Mouse (Mus musculus) liver, embryonic 15.5 days (tissue): ENCODE data around the gene 4933417A18Rik. TPM values are rescaled to one million over a fixed set of nuclear protein-coding genes. Genes with fewer than 3 reads are reported as not detected.
"Not testable (repeated sequence)": the region's sequence is repeated elsewhere in the genome, so short reads cannot be mapped to it uniquely, and the experiment has no call there.

ENCODE experiments used
- ATAC-seq: fragments of 200-750 bp; cut with Nextera tagmentation; 2 replicates; pipeline ENCODE4 v1.8.0; 2017; ENCODE audit warnings: moderate number of reproducible peaks, mild to moderate bottlenecking, moderate library complexity; ENCODE audit not compliant: insufficient read depth
- H3K27ac ChIP-seq: fragments of 300-500 bp; sonication (generic); replicated peaks from 2 replicates; pipeline ENCODE4 v1.5.1; 2015; ENCODE audit warnings: mild to moderate bottlenecking, inconsistent platforms
- H3K27me3 ChIP-seq: fragments of 300-500 bp; sonication (generic); 2 replicates; pipeline ENCODE4 v1.6.1; 2015; ENCODE audit warnings: mild to moderate bottlenecking, inconsistent platforms
- H3K36me3 ChIP-seq: fragments of 300-500 bp; sonication (generic); replicated peaks from 2 replicates; pipeline ENCODE4 v1.6.1; 2015; ENCODE audit warnings: moderate library complexity, mild to moderate bottlenecking, inconsistent platforms
- H3K4me1 ChIP-seq: fragments of 300-500 bp; sonication (generic); replicated peaks from 2 replicates; pipeline ENCODE4 v1.6.1; 2015; ENCODE audit warnings: inconsistent platforms
- H3K4me2 ChIP-seq: fragments of 300-500 bp; sonication (generic); 2 replicates; pipeline ENCODE4 v1.6.1; 2015; ENCODE audit warnings: moderate library complexity, mild to moderate bottlenecking, inconsistent platforms
- H3K4me3 ChIP-seq: fragments of 300-500 bp; sonication (generic); replicated peaks from 2 replicates; pipeline ENCODE4 v1.5.1; 2015; ENCODE audit warnings: mild to moderate bottlenecking, inconsistent platforms
- H3K9ac ChIP-seq: fragments of 300-500 bp; sonication (generic); 2 replicates; pipeline ENCODE4 v1.6.1; 2015; ENCODE audit warnings: moderate library complexity, mild to moderate bottlenecking, inconsistent platforms
- H3K9me3 ChIP-seq: fragments of 300-500 bp; sonication (generic); replicated peaks from 2 replicates; pipeline ENCODE4 v1.6.1; 2016; ENCODE audit warnings: inconsistent platforms
- WGBS: fragments of 180-500 bp; shearing (Covaris S2); methylation state at CpG from one replicate; pipeline ENCODE4 v1.1.7; 2015; ENCODE audit warnings: mixed read lengths; ENCODE audit not compliant: insufficient replicate concordance; 5-methylcytosine and 5-hydroxymethylcytosine counted together
- polyA plus RNA-seq: library from polyadenylated mRNA; unstranded; fragments of >200 nt; fragmentation: Nextera tagmentation; extraction: Ambion mirVana; gene quantifications from 2 replicates; pipeline ENCODE4 v1.2.1, GENCODE M21; 2015

The 4933417A18Rik gene
- polyA plus RNA-seq, result not detected in 2 replicates

- WGBS, result 52% methylated on average over 4 of the region's 4 CpGs
These were observed at the start of gene 4933417A18Rik, which contains the start of gene Fam217a for GRCm38 (mm10) chr13:34924210-34924609. TSS of gene 4933417A18Rik (plus strand) at chr13:34924409. TSS of gene Fam217a (minus strand) at chr13:34924310.

GRCm38 (mm10) chr13:34874736-34875135 lies 49.5 kb upstream of the 4933417A18Rik start:
- Histone ChIP-seq H3K4me3 (peak overlapping the region; percentile 82), H3K4me2 (peak overlapping the region; percentile 86), H3K9ac (peak overlapping the region; percentile 90), H3K4me1 (peaks cover 45% of the 10 kb centered on the region), H3K27ac (peak overlapping the region; percentile 97)
- WGBS, result 12% methylated on average over 13 of the region's 13 CpGs
- not testable (repeated sequence) for ATAC-seq, H3K9me3 ChIP-seq, H3K27me3 ChIP-seq, H3K36me3 ChIP-seq

More at GRCm38 (mm10) chr13:34924210-34924609, at the start of gene 4933417A18Rik, which contains the start of gene Fam217a:
- Histone ChIP-seq H3K27me3 (no peaks in the 10 kb centered on the region), H3K9ac (no peak within 1 kb of the TSS), H3K36me3 (no peaks in the 10 kb centered on the region), H3K9me3 (no peaks in the 10 kb centered on the region), H3K4me2 (no peak within 1 kb of the TSS), H3K27ac (no peak within 1 kb of the TSS), H3K4me1 (no peaks in the 10 kb centered on the region), H3K4me3 (no peak within 1 kb of the TSS)
- ATAC-seq, result no peak

- H3K4me1 ChIP-seq, result peaks cover 45% of the 10 kb centered on the region
- no peaks in the 10 kb centered on the region for H3K9me3 ChIP-seq
- under 1% methylated on average over 40 of the region's 40 CpGs for WGBS
These were observed 49.0 kb upstream of the 4933417A18Rik start, which contains the start of gene Prpf4b for GRCm38 (mm10) chr13:34875166-34875710. TSS of gene Prpf4b (plus strand) at chr13:34875302.

GRCm38 (mm10) chr13:34875741-34876445 lies 48.3 kb upstream of the 4933417A18Rik start:
- under 1% methylated on average over 50 of the region's 50 CpGs for WGBS
- Histone ChIP-seq H3K27ac (peak overlapping the region; percentile 97), H3K9ac (peak overlapping the region; percentile 90), H3K4me3 (peak overlapping the region; percentile 82), H3K4me2 (peak overlapping the region; percentile 86), H3K4me1 (peaks cover 45% of the 10 kb centered on the region), H3K36me3 (peaks cover 13% of the 10 kb centered on the region), H3K9me3 (no peaks in the 10 kb centered on the region), H3K27me3 (no peaks in the 10 kb centered on the region)
- peak; percentile 49 for ATAC-seq

More at GRCm38 (mm10) chr13:34875166-34875710, 49.0 kb upstream of the 4933417A18Rik start, which contains the start of gene Prpf4b:
- Histone ChIP-seq H3K36me3 (peaks cover 9% of the 10 kb centered on the region), H3K4me3 (peak within 1 kb of the TSS; percentile 82), H3K9ac (peak within 1 kb of the TSS; percentile 90), H3K27ac (peak within 1 kb of the TSS; percentile 97), H3K27me3 (no peaks in the 10 kb centered on the region), H3K4me2 (peak within 1 kb of the TSS; percentile 86)
- ATAC-seq, result peak; percentile 70

GRCm38 (mm10) chr13:34876481-34876880 lies 47.7 kb upstream of the 4933417A18Rik start:
- Histone ChIP-seq H3K27me3 (no peaks in the 10 kb centered on the region), H3K4me2 (peak overlapping the region; percentile 86), H3K36me3 (peaks cover 19% of the 10 kb centered on the region), H3K4me3 (peak overlapping the region; percentile 82), H3K27ac (peak overlapping the region; percentile 97), H3K9me3 (no peaks in the 10 kb centered on the region), H3K9ac (peak overlapping the region; percentile 90), H3K4me1 (peaks cover 50% of the 10 kb centered on the region)
- no peak for ATAC-seq
- WGBS, result 0% methylated on average over 3 of the region's 3 CpGs

GRCm38 (mm10) chr13:34892871-34893270 lies 31.3 kb upstream of the 4933417A18Rik start:
- no peak for ATAC-seq
- H3K27me3 ChIP-seq, result no peaks in the 10 kb centered on the region
- WGBS, result 88% methylated on average over 1 of the region's 1 CpGs
- H3K36me3 ChIP-seq, result peaks cover 92% of the 10 kb centered on the region
- H3K4me2 ChIP-seq, result no peak overlapping the region
- H3K27ac ChIP-seq, result no peak overlapping the region
- no peaks in the 10 kb centered on the region for H3K9me3 ChIP-seq
- H3K4me3 ChIP-seq, result no peak overlapping the region
- H3K9ac ChIP-seq, result no peak overlapping the region
- no peaks in the 10 kb centered on the region for H3K4me1 ChIP-seq

GRCm38 (mm10) chr13:34914614-34915013 lies 9.6 kb upstream of the 4933417A18Rik start:
- Histone ChIP-seq H3K4me2 (no peak overlapping the region), H3K9ac (no peak overlapping the region), H3K9me3 (no peaks in the 10 kb centered on the region), H3K4me3 (no peak overlapping the region), H3K27me3 (peaks cover 11% of the 10 kb centered on the region; the same call in 1 of the 2 replicates), H3K36me3 (no peaks in the 10 kb centered on the region), H3K27ac (no peak overlapping the region), H3K4me1 (no peaks in the 10 kb centered on the region)
- no peak for ATAC-seq
- 30% methylated on average over 9 of the region's 9 CpGs for WGBS

- WGBS, result 38% methylated on average over 37 of the region's 37 CpGs
- H3K4me2 ChIP-seq, result peak overlapping the region; percentile 51
- no peak overlapping the region for H3K27ac ChIP-seq
- H3K27me3 ChIP-seq, result peaks cover 11% of the 10 kb centered on the region; the same call in 1 of the 2 replicates
- H3K4me1 ChIP-seq, result no peaks in the 10 kb centered on the region
- H3K9me3 ChIP-seq, result no peaks in the 10 kb centered on the region
- peak overlapping the region; percentile 11 for H3K4me3 ChIP-seq
- no peaks in the 10 kb centered on the region for H3K36me3 ChIP-seq
- no peak overlapping the region for H3K9ac ChIP-seq
- ATAC-seq, result no peak
These were observed 7.6 kb upstream of the 4933417A18Rik start for GRCm38 (mm10) chr13:34916520-34917167.

- Histone ChIP-seq H3K4me1 (no peaks in the 10 kb centered on the region), H3K9ac (no peak overlapping the region), H3K4me2 (no peak overlapping the region), H3K36me3 (no peaks in the 10 kb centered on the region), H3K27me3 (no peaks in the 10 kb centered on the region), H3K27ac (no peak overlapping the region), H3K9me3 (no peaks in the 10 kb centered on the region), H3K4me3 (no peak overlapping the region)
- ATAC-seq, result no peak
- 59% methylated on average over 10 of the region's 10 CpGs for WGBS
These were observed 10.9 kb downstream of the 4933417A18Rik start for GRCm38 (mm10) chr13:34934931-34935644.

- no peaks in the 10 kb centered on the region for H3K4me1 ChIP-seq
- no peak overlapping the region for H3K4me3 ChIP-seq
- no peak for ATAC-seq
- no peaks in the 10 kb centered on the region for H3K27me3 ChIP-seq
- H3K4me2 ChIP-seq, result no peak overlapping the region
- H3K9ac ChIP-seq, result no peak overlapping the region
- H3K36me3 ChIP-seq, result no peaks in the 10 kb centered on the region
- H3K27ac ChIP-seq, result no peak overlapping the region
- H3K9me3 ChIP-seq, result no peaks in the 10 kb centered on the region
These were observed 18.2 kb downstream of the 4933417A18Rik start for GRCm38 (mm10) chr13:34942370-34942769.
